In the genomic region with DNA sequence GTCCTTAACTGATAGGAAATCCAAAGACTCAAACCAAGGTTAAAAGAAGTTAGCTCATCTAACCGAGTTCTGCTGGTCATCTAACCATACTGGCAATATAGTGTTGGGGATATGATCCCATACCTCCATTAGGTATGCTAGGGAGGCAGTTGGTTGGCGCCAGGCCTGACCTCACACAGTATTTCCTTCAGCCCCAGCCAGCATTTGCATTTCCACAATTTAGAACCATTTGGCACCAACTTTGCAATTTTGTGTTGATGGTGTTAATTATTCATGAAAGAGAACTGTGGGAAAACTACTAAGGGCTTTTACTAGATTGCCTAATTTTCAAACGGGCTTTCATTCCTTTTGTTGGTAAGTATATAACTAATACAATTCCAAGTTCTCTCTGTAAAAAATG, we compare ENCODE assay signal across 15 mouse cellular contexts. TPM values are rescaled to one million over a fixed set of nuclear protein-coding genes. Genes with fewer than 3 reads are reported as not detected.
DNase-seq lines count a peak whose midpoint lies in the region; ATAC-seq and TF ChIP-seq lines count a peak whose summit lies in the region.
"Had no signal": no experiment of that assay in that cellular context is flagged by ENCODE, and none has a peak within 500 bp of the region (broad histone marks: within the 10 kb centered on the region; RNA-seq: fewer than 3 reads in every experiment).

No protein-coding gene starts in this region.

- peak overlapping the region; percentile 90 for H3K27ac ChIP-seq in layer of hippocampus, adult 2 months
- H3K27ac ChIP-seq: heart, embryonic 15.5 days; liver, embryonic 12.5 days; neural tube, embryonic 12.5 days had no signal

- ATAC-seq in frontal cortex, adult (ENCODE audit: low TSS enrichment) = 0 out of 2 replicates have a peak, but pooled peaks have one; percentile 20
- ATAC-seq: liver, embryonic 12.5 days; lung, postnatal 0 days had no signal

- intact Hi-C loops in gastrocnemius, postnatal 14 days (cut with DNase I; ENCODE audit: low total_unique reads) = no loop called here

- DNase-seq in frontal cortex, postnatal 14 days (ENCODE audit: low spot score in 2 of 2) = no peak
- DNase-seq in layer of hippocampus, adult 2 months (ENCODE audit: low spot score in 2 of 2) = peak; percentile 35 to 63
- DNase-seq in layer of hippocampus, postnatal 25 days (ENCODE audit: extremely low spot score in 1 of 2, low spot score in 1 of 2) = no peak
- peak; percentile 33 for DNase-seq in brain, adult 2 months (ENCODE audit: low read depth, low spot score)
- peak; percentile 54 to 59 for DNase-seq in layer of hippocampus, adult 8-10 months (ENCODE audit: low spot score in 2 of 2)
- no peak for DNase-seq in gastrocnemius, postnatal 10 days
- DNase-seq in gastrocnemius, postnatal 14 days = no peak
- DNase-seq: B cell, adult 2 months; cerebellum, adult 8-10 months had no signal

- no peak for TF ChIP-seq CTCF in layer of hippocampus, adult 2 months (conservative IDR thresholded peaks at IDR 0.05)

- no peak overlapping the region for H3K4me3 ChIP-seq in layer of hippocampus, adult 2 months
- H3K4me3 ChIP-seq: heart, embryonic 15.5 days; liver, embryonic 12.5 days; neural tube, embryonic 12.5 days had no signal

RNA-seq across cellular contexts. Expression of a gene that starts 21.4 kb away (rescaled TPM):
- 100 to 1,000 TPM; 316 to 317 TPM for total RNA-seq in layer of hippocampus, adult 2 months (2021)
- total RNA-seq in layer of hippocampus, postnatal 25 days (2021) = 100 to 1,000 TPM; 288 to 343 TPM
- total RNA-seq in layer of hippocampus, adult 8-10 months (2022) = 100 to 1,000 TPM; 294 to 321 (median 311) TPM
- total RNA-seq in gastrocnemius, postnatal 10 days (2021) = 100 to 1,000 TPM; 116 to 120 TPM
- total RNA-seq in gastrocnemius, postnatal 14 days (2021) = 100 to 1,000 TPM; 110 to 129 TPM

RNA-seq across cellular contexts. Expression of a gene that starts 21.6 kb away (rescaled TPM):
- 10 to 100 TPM; 13.0 to 15.5 TPM for total RNA-seq in layer of hippocampus, adult 2 months (2021)
- 10 to 100 TPM; 14.1 to 15.5 TPM for total RNA-seq in layer of hippocampus, postnatal 25 days (2021)
- total RNA-seq in layer of hippocampus, adult 8-10 months (2022) = 10 to 100 TPM; 11.4 to 14.1 (median 12.8) TPM
- 1 to 10 TPM; 7.1 to 8.0 TPM for total RNA-seq in gastrocnemius, postnatal 10 days (2021)
- 1 to 10 TPM; 6.8 to 7.0 TPM for total RNA-seq in gastrocnemius, postnatal 14 days (2021)

RNA-seq across cellular contexts. Expression of a gene that starts 23.3 kb away (rescaled TPM):
- not detected for total RNA-seq in layer of hippocampus, adult 2 months (2021)
- not detected for total RNA-seq in layer of hippocampus, postnatal 25 days (2021)
- total RNA-seq in layer of hippocampus, adult 8-10 months (2022) = not detected
- not detected for total RNA-seq in gastrocnemius, postnatal 10 days (2021)
- total RNA-seq in gastrocnemius, postnatal 14 days (2021) = under 1 TPM in 1 of 2 experiments, not detected in 1; 0.66 TPM
- total RNA-seq: megakaryocyte-erythroid progenitor cell, adult 5-6 weeks had no signal

RNA-seq across cellular contexts. Expression of a gene that starts 42.7 kb away (rescaled TPM):
- total RNA-seq in layer of hippocampus, adult 2 months (2021) = 1 to 10 TPM; 4.8 to 6.7 TPM
- total RNA-seq in layer of hippocampus, postnatal 25 days (2021) = 1 to 10 TPM; 4.6 to 6.3 TPM
- total RNA-seq in layer of hippocampus, adult 8-10 months (2022) = 1 to 10 TPM; 4.2 to 7.4 (median 4.9) TPM
- total RNA-seq in gastrocnemius, postnatal 10 days (2021) = 10 to 100 TPM; 10.2 to 16.9 TPM
- total RNA-seq in gastrocnemius, postnatal 14 days (2021) = 1 to 10 TPM; 3.0 to 9.9 TPM
- total RNA-seq: megakaryocyte-erythroid progenitor cell, adult 5-6 weeks had no signal

RNA-seq across cellular contexts. Expression of a gene that starts 43.4 kb away (rescaled TPM):
- total RNA-seq in layer of hippocampus, adult 2 months (2021) = 1 to 10 TPM; 3.9 to 4.0 TPM
- total RNA-seq in layer of hippocampus, postnatal 25 days (2021) = 1 to 10 TPM; 3.5 to 3.9 TPM
- total RNA-seq in layer of hippocampus, adult 8-10 months (2022) = 1 to 10 TPM; 4.8 to 6.0 (median 5.0) TPM
- 10 to 100 TPM; 16.7 to 18.7 TPM for total RNA-seq in gastrocnemius, postnatal 10 days (2021)
- total RNA-seq in gastrocnemius, postnatal 14 days (2021) = 10 to 100 TPM; 16.6 to 20.1 TPM
- total RNA-seq: megakaryocyte-erythroid progenitor cell, adult 5-6 weeks had no signal

Comparison
In these comparisons a context has a peak if more than half of its experiments do, and no peak if none do; other contexts are left out.
1. DNase-seq: peak in layer of hippocampus, adult 2 months (2 of 2), brain, adult 2 months (single experiment) and layer of hippocampus, adult 8-10 months (2 of 2); none in frontal cortex, postnatal 14 days (0 of 2), layer of hippocampus, postnatal 25 days (0 of 2), gastrocnemius, postnatal 10 days (single experiment) and gastrocnemius, postnatal 14 days (single experiment).